Mouse (Mus musculus) Patski (cell line): ENCODE data around the gene Aldh5a1. TPM values are rescaled to one million over a fixed set of nuclear protein-coding genes. Genes with fewer than 3 reads are reported as not detected.

Experiments
- ATAC-seq: fragments of 100-300 bp; one replicate; pipeline ENCODE4 v1.8.0; 2021
- CTCF ChIA-PET: fragments of 350-600 bp; sonication (Branson Sonifier 250); formaldehyde crosslinking; loops from one replicate; lab custom pipeline; 2022; ENCODE audit warnings: inconsistent platforms; lab: Charles Lee
- POLR2A ChIA-PET: fragments of 350-600 bp; sonication (Branson Sonifier 250); formaldehyde crosslinking; loops from one replicate; lab custom pipeline; 2022; ENCODE audit warnings: antibody characterized with exemption, inconsistent platforms; lab: Charles Lee
- DNase-seq: peaks from one replicate; pipeline ENCODE4 v3.0.0-alpha.2; 2011; ENCODE audit warnings: low read depth, low spot score
- H3K27me3 ChIP-seq: fragments of 371-371 bp; one replicate; pipeline ENCODE4 v1.5.1; 2021
- CTCF ChIP-seq: fragments of 100-300 bp; IDR thresholded peaks from one replicate; pipeline ENCODE4 v1.5.1; 2021
- in situ Hi-C: fragments of 300-500 bp; cut with MboI; formaldehyde crosslinking; loops from 3 replicates; pipeline ENCODE4 v1.11.1; 2018; ENCODE audit warnings: low pct_unique_long_range_greater_than_20kb, mixed read lengths
- polyA plus RNA-seq: library from polyadenylated mRNA; unstranded; gene quantifications from one replicate; pipeline ENCODE4 v1.2.3, GENCODE M21; 2021

Gene Aldh5a1
- polyA plus RNA-seq, 1 experiment from 2014 or later: 15.6 TPM

GRCm38 (mm10) chr13:24958671-24959070 lies 21.2 kb upstream of the Aldh5a1 start:
- DNase-seq (no peak), ATAC-seq (no peak)
- ChIA-PET POLR2A (interaction anchor here (0.6 kb wide), 3 partner anchors 17 to 180 kb away, joined by 3 to 4 read pairs (median 3); no protein-coding TSS in a partner anchor), CTCF (interaction anchor here (0.8 to 1.6 kb wide), 5 partner anchors 9 to 22 kb away, joined by 3 to 4 read pairs (median 3); no protein-coding TSS in a partner anchor)
- no peak for TF ChIP-seq CTCF
- H3K27me3 ChIP-seq: no peaks in the 10 kb centered on the region
- in situ Hi-C loops: no loop called here

DNA sequence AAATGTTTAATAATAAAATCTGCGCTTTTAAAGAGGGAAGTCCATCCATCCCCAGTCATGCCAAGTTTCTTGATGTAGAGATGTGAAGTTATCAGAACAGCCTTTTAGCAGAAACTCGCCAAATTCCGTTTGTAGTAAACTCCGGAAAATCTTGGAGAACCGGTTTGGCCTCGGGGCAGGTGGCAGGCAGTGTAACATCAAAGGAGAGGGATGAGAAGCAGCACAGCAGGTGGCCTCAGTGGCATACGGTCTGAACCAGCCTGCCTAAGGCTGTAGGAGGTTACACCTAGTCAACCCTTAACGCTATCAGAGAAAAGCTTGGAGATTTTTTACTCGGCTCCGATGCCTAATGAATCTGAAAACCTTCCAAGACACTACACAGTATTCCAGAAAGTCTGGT lies 18.0 kb upstream of the Aldh5a1 start:
- H3K27me3 ChIP-seq: no peaks in the 10 kb centered on the region
- ChIA-PET CTCF (interaction anchor here (1.5 kb wide), 1 partner anchor 34 kb away, joined by 3 read pairs; no protein-coding TSS in a partner anchor), POLR2A (interaction anchor here (0.5 kb wide), 1 partner anchor 9 kb away, joined by 3 read pairs; no protein-coding TSS in a partner anchor)
- TF ChIP-seq CTCF: no peak
- DNase-seq (no peak), ATAC-seq (no peak)
- in situ Hi-C loops: no loop called here

DNA sequence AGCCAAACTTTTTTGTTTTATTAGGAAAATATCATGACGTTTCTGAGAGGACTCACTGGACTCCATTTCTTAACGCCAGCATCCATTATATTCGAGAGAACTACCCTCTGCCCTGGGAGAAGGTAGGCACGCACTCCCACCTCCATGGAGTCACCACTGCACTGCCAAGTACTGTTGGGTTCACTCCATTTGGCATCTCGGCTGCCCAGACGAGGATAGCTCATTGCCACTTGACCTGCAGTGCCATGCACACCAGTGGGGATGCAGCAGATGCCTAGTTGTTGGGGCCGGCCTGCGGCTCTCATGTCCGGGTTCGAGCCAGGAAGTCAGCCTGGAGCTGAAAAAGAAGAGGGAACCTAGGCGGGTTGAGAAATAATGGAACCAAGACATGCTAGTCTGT lies 17.6 kb upstream of the Aldh5a1 start:
- in situ Hi-C loops: no loop called here
- ATAC-seq (no peak), DNase-seq (no peak)
- H3K27me3 ChIP-seq: no peaks in the 10 kb centered on the region
- CTCF ChIA-PET: interaction anchor here (1.5 kb wide), 1 partner anchor 35 kb away, joined by 3 read pairs; no protein-coding TSS in a partner anchor
- no peak for TF ChIP-seq CTCF
- POLR2A ChIA-PET: no interaction called here

GRCm38 (mm10) chr13:24952659-24953058 lies 15.2 kb upstream of the Aldh5a1 start:
- H3K27me3 ChIP-seq: no peaks in the 10 kb centered on the region
- in situ Hi-C loops: no loop called here
- ChIA-PET CTCF (interaction anchor here (2.4 kb wide), 1 partner anchor 13 kb away, joined by 6 read pairs; no protein-coding TSS in a partner anchor), POLR2A (no interaction called here)
- DNase-seq (no peak), ATAC-seq (no peak)
- no peak for TF ChIP-seq CTCF

- TF ChIP-seq CTCF: no peak
- ATAC-seq: no peak
- in situ Hi-C loops: no loop called here
- POLR2A ChIA-PET: no interaction called here
- CTCF ChIA-PET: interaction anchor here (1.0 to 1.9 kb wide), 2 partner anchors 9 to 10 kb away, joined by 3 to 5 read pairs; no protein-coding TSS in a partner anchor
- no peaks in the 10 kb centered on the region for H3K27me3 ChIP-seq
- no peak for DNase-seq
Observed at GRCm38 (mm10) chr13:24948870-24949269, 11.4 kb upstream of the Aldh5a1 start.

GRCm38 (mm10) chr13:24947158-24947557 lies 9.7 kb upstream of the Aldh5a1 start:
- no peak for TF ChIP-seq CTCF
- CTCF ChIA-PET: interaction anchor here (1.2 kb wide), 1 partner anchor 14 kb away, joined by 4 read pairs; no protein-coding TSS in a partner anchor
- in situ Hi-C loops: no loop called here
- ATAC-seq (no peak), DNase-seq (no peak)
- H3K27me3 ChIP-seq: no peaks in the 10 kb centered on the region
- POLR2A ChIA-PET: no interaction called here

GRCm38 (mm10) chr13:24945567-24945966 lies 8.1 kb upstream of the Aldh5a1 start:
- in situ Hi-C loops: no loop called here
- DNase-seq (peak; percentile 42), ATAC-seq (no peak)
- ChIA-PET POLR2A (no interaction called here), CTCF (no interaction called here)
- no peak for TF ChIP-seq CTCF
- no peaks in the 10 kb centered on the region for H3K27me3 ChIP-seq

- TF ChIP-seq CTCF: no peak
- ChIA-PET CTCF (interaction anchor here (0.7 to 1.6 kb wide), 2 partner anchors 34 to 40 kb away, joined by 3 to 5 read pairs; no protein-coding TSS in a partner anchor), POLR2A (no interaction called here)
- H3K27me3 ChIP-seq: no peaks in the 10 kb centered on the region
- DNase-seq: no peak
- in situ Hi-C loops: no loop called here
- no peak for ATAC-seq
Observed at GRCm38 (mm10) chr13:24943303-24943702, 5.8 kb upstream of the Aldh5a1 start.

- TF ChIP-seq CTCF: no peak
- H3K27me3 ChIP-seq: no peaks in the 10 kb centered on the region
- ChIA-PET CTCF (interaction anchor here (0.7 to 1.6 kb wide), 3 partner anchors 11 to 40 kb away, joined by 3 to 5 read pairs (median 3); no protein-coding TSS in a partner anchor), POLR2A (interaction anchor here (0.6 to 0.8 kb wide), 2 partner anchors 8 to 25 kb away, joined by 3 read pairs; no protein-coding TSS in a partner anchor)
- no peak for ATAC-seq
- in situ Hi-C loops: no loop called here
- DNase-seq: no peak
Observed at GRCm38 (mm10) chr13:24942512-24943282, 5.2 kb upstream of the Aldh5a1 start, which contains the start of gene Gpld1. Gpld1 (plus strand) TSS chr13:24943152.

DNA sequence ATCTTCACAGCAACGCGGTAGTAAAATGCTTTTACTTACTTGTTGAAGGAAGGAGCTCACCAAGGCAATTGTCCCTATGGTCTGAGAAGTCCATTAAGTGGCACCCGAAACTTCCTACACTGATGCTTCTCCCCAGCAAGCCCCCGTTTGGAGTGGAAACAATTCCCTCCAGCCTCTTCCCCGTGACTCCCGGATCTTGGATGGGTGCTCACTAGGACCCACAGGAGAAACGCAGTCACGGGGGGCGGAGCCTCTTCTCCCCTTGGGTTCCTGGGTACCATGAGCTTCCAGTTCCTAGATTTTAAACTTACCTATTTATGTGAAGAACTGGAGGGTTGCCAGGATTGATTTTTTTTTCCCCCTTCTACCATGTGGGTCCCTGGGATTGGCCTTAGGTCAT lies 2.0 kb upstream of the Aldh5a1 start:
- ATAC-seq: no peak
- ChIA-PET CTCF (interaction anchor here (0.8 to 2.8 kb wide), 17 partner anchors 9 to 458 kb away, joined by 3 to 12 read pairs (median 4); no protein-coding TSS in a partner anchor), POLR2A (no interaction called here)
- no peak for DNase-seq
- no peak for TF ChIP-seq CTCF
- in situ Hi-C loops: loop anchor here (5.0 kb wide), 2 partner anchors 43 to 178 kb away; no protein-coding TSS in a partner anchor
- no peaks in the 10 kb centered on the region for H3K27me3 ChIP-seq
